Mouse (Mus musculus) forebrain, embryonic 11.5 days (tissue): ENCODE results near the gene Zfp386. TPM values are rescaled to one million over a fixed set of nuclear protein-coding genes. Genes with fewer than 3 reads are reported as not detected.

ENCODE experiments used
- ATAC-seq: fragments of 200-750 bp; cut with Nextera tagmentation; replicated peaks from 2 replicates; pipeline ENCODE4 v1.8.0; 2017; ENCODE audit warnings: moderate TSS enrichment; ENCODE audit not compliant: low FRiP score
- DNase-seq: peaks from one replicate; pipeline ENCODE4 v3.0.0-alpha.2; 2017; ENCODE audit warnings: low spot score
- H3K27ac ChIP-seq: fragments of 300-500 bp; sonication (generic); 2 replicates; pipeline ENCODE4 v1.5.1; 2014; ENCODE audit warnings: low read depth, low read length
- H3K27me3 ChIP-seq: fragments of 300-500 bp; sonication (generic); 2 replicates; pipeline ENCODE4 v1.6.1; 2014; ENCODE audit warnings: mild to moderate bottlenecking, low read length, mixed read lengths; ENCODE audit not compliant: control insufficient read depth, insufficient read depth
- H3K36me3 ChIP-seq: fragments of 300-500 bp; sonication (generic); 2 replicates; pipeline ENCODE4 v1.6.1; 2014; ENCODE audit warnings: mild to moderate bottlenecking, low read length, moderate library complexity, mixed read lengths; ENCODE audit not compliant: control insufficient read depth, insufficient read depth
- H3K4me1 ChIP-seq: fragments of 300-500 bp; sonication (generic); replicated peaks from 2 replicates; pipeline ENCODE4 v1.6.1; 2014; ENCODE audit warnings: low read length, mixed read lengths; ENCODE audit not compliant: control insufficient read depth, insufficient read depth
- H3K4me2 ChIP-seq: fragments of 300-500 bp; sonication (generic); 2 replicates; pipeline ENCODE4 v1.6.1; 2014; ENCODE audit warnings: low read depth, mild to moderate bottlenecking, low read length, moderate library complexity, mixed read lengths; ENCODE audit not compliant: severe bottlenecking
- H3K4me3 ChIP-seq: fragments of 300-500 bp; sonication (generic); 2 replicates; pipeline ENCODE4 v1.5.1; 2014; ENCODE audit warnings: low read depth, low read length
- H3K9ac ChIP-seq: fragments of 300-500 bp; sonication (generic); 2 replicates; pipeline ENCODE4 v1.6.1; 2014; ENCODE audit warnings: low read length
- H3K9me3 ChIP-seq: fragments of 300-500 bp; sonication (generic); 2 replicates; pipeline ENCODE4 v1.6.1; 2016; ENCODE audit warnings: low read length, mixed read lengths; ENCODE audit not compliant: control insufficient read depth
- WGBS: fragments of 180-500 bp; shearing (Covaris S2); extraction: QIAGEN DNeasy Blood & Tissue Kit; methylation state at CpG from one replicate; pipeline ENCODE4 v1.1.7; 2014; 5-methylcytosine and 5-hydroxymethylcytosine counted together
- polyA plus RNA-seq: library from polyadenylated mRNA; unstranded; fragments of >200 nt; fragmentation: Nextera tagmentation; extraction: Ambion mirVana; gene quantifications from 2 replicates; pipeline ENCODE4 v1.2.1, GENCODE M21; 2014

Zfp386 gene
- polyA plus RNA-seq, 1 experiment from 2014 or later = 66.4 TPM

DNA sequence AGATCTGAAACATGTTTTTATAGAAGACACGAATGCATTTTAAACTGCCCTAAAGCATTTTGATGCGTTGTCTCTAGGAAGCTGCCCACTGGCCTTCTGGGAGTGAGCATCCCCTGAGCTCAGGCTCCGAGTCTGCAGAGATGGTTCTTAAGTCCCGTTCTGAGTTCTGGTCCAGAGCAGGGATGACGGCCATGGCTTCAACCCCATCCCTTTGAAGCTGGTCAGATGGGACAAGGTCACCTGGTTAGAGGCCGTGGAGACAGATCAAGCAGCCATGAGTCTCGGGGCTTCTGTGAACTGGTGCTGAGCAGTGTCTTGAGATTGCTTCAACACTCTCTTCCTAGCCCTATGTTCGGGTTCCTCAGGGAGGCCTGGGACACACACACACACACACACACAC lies 49.6 kb downstream of the Zfp386 start:
- ATAC-seq (no peak), DNase-seq (no peak)
- H3K4me1 ChIP-seq = no peaks in the 10 kb centered on the region
- H3K27me3 ChIP-seq = no peaks in the 10 kb centered on the region
- H3K4me2 ChIP-seq = no peak overlapping the region
- no peaks in the 10 kb centered on the region for H3K36me3 ChIP-seq
- H3K4me3 ChIP-seq = no peak overlapping the region
- WGBS = 93% methylated on average over 8 of the region's 8 CpGs
- no peak overlapping the region for H3K27ac ChIP-seq
- H3K9ac ChIP-seq = no peak overlapping the region
- no peaks in the 10 kb centered on the region for H3K9me3 ChIP-seq

DNA sequence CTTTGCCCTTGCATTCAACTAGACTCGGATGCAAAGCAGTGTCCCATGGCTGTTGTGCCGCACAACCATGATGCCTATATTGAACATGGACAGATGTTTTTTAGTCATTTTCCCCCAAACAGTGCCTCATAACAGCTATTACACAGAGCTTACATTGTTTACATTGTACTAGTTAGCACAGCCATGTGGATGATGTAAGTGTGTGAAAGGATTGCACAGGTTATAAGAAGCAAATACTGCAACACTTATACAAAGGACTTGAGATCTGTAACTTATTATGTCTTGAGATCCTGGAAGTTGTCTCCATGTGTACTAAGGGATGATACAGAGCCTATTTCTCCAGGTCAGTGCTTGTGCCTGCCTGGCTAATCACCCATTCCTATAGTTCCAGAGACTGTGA lies 54.4 kb downstream of the Zfp386 start:
- H3K4me1 ChIP-seq = no peaks in the 10 kb centered on the region
- H3K9ac ChIP-seq = no peak overlapping the region
- no peak overlapping the region for H3K4me3 ChIP-seq
- no peaks in the 10 kb centered on the region for H3K9me3 ChIP-seq
- no peak overlapping the region for H3K4me2 ChIP-seq
- H3K36me3 ChIP-seq = no peaks in the 10 kb centered on the region
- no peak for DNase-seq
- no peaks in the 10 kb centered on the region for H3K27me3 ChIP-seq
- 87% methylated on average over 2 of the region's 2 CpGs for WGBS
- no peak for ATAC-seq
- H3K27ac ChIP-seq = no peak overlapping the region

DNA sequence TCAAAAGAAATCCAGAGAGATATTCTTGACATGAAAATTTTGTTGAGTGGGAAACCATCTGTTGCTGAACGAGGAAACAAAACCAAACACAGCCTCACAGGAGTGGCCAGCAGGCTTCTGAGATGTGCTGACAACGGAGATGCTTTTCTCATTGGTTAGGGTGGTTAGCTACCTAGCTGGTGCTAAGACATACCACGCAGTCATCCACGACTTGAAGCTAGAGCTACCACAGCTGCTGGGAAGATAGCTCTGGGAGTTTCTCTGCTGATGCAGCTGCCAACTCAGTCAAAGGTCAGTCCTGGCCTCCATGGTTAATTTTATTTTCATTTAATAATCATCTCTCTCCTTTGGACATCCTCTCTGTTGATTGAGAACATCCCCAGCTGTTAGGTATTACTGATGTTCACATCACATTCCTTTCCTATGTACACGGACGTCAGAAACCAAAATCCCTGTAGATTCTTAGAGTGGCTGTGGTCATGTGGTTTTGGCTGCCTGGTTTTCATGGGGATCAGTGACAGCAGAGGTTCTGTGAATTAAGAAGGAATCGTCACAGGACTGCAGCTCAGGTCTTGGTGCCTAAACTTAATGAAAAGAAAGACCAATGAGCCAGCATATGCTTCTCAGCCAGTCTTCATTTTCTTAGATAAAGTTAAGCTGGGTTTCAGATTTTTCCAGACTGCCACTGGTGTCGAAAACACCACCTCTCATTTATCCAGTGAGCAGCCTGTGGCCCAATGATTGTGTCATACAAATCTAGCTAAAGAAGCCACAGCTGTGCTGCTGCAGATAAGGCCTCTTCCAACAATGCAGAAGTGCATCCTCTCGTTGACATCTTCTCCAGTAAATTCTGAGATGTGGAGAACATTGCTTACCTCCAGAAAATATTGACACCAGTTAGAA lies 62.2 kb downstream of the Zfp386 start:
- Histone ChIP-seq H3K4me3 (no peak overlapping the region), H3K4me2 (no peak overlapping the region), H3K27ac (no peak overlapping the region), H3K4me1 (no peaks in the 10 kb centered on the region), H3K36me3 (no peaks in the 10 kb centered on the region), H3K27me3 (no peaks in the 10 kb centered on the region), H3K9me3 (no peaks in the 10 kb centered on the region), H3K9ac (no peak overlapping the region)
- DNase-seq (no peak), ATAC-seq (no peak)
- 78% methylated on average over 9 of the region's 9 CpGs for WGBS

DNA sequence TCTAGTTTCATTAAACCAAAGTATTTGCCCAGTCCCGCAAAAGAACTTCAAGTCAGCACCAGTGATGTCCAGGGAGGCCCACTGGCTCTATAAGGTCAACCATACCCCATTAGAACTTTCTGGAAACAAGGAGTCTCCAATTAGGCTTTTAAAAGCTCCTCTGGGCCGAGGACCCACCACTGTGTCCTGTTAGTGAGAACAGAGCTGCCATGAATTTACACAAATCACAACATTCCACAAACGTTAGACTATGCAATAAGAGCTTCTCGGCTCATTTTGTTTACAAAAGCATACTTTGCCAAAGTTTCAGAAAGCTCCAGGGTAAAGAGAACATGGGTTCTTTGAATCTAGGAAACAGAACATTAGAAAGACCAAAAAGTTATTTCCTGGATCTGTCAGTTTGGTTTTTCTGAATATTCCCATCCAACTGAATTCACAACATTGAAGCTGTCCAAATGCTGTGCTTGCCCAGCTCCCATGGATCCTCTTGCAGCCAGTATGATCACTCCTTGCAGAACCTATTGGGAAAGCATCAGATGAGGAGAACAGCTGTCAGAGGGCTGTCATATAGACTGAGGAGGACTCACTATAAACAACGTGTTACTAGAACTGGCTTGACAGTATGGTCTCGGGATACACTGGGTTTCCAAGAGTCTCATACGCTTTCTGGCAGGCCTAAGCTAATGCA lies 63.6 kb downstream of the Zfp386 start:
- no peak overlapping the region for H3K4me2 ChIP-seq
- DNase-seq (no peak), ATAC-seq (no peak)
- H3K4me1 ChIP-seq = no peaks in the 10 kb centered on the region
- no peaks in the 10 kb centered on the region for H3K36me3 ChIP-seq
- H3K9me3 ChIP-seq = no peaks in the 10 kb centered on the region
- WGBS = 84% methylated on average over 7 of the region's 7 CpGs
- no peak overlapping the region for H3K4me3 ChIP-seq
- no peak overlapping the region for H3K27ac ChIP-seq
- H3K9ac ChIP-seq = no peak overlapping the region
- no peaks in the 10 kb centered on the region for H3K27me3 ChIP-seq

Other genes with a start within 250 kb of the Zfp386 start
- gene Vipr2, start 30.0 kb downstream of the Zfp386 start, polyA plus RNA-seq = 3.5 and 4.1 TPM in 2 replicates
- 16.4 and 18.1 TPM in 2 replicates for gene Wdr60, start 215.3 kb downstream of the Zfp386 start, polyA plus RNA-seq
- gene Gm11027, start 227.7 kb downstream of the Zfp386 start, polyA plus RNA-seq = not detected in 2 replicates
- 19.1 and 20.8 TPM in 2 replicates for gene Esyt2, start 233.5 kb downstream of the Zfp386 start, polyA plus RNA-seq